Mouse (Mus musculus) v-Abl transformed pro-B cells (cell line): ENCODE results near the gene Nup62.

Experiments
- in situ Hi-C, 2 experiments: fragments of 400-800 bp; cut with MboI; formaldehyde crosslinking; loops; one replicate each; pipeline ENCODE4 v1.15.1; 2025; ENCODE audit not compliant: unreplicated experiment in 2 of 2

Gene Nup62

GRCm38 (mm10) chr7:44815721-44816469 lies at the start of gene Nup62, which contains the start of gene Il4i1:
Gene Nup62, plus strand, starts transcription at chr7:44816088.
Gene Il4i1, plus strand, starts transcription at chr7:44816387.
- in situ Hi-C loops = loop anchor here in 1 of 2 experiments (5.0 kb wide), 1 partner anchor 59 kb away; no protein-coding TSS in a partner anchor

- in situ Hi-C loops = loop anchor here in 1 of 2 experiments (5.0 kb wide), 1 partner anchor 44 kb away; no protein-coding TSS in a partner anchor
Observed at GRCm38 (mm10) chr7:44768129-44768528, 47.8 kb upstream of the Nup62 start.

GRCm38 (mm10) chr7:44770046-44770578 lies 45.8 kb upstream of the Nup62 start:
- in situ Hi-C loops = no loop called here

- in situ Hi-C loops = no loop called here
Observed at GRCm38 (mm10) chr7:44772591-44773204, 43.2 kb upstream of the Nup62 start.

DNA sequence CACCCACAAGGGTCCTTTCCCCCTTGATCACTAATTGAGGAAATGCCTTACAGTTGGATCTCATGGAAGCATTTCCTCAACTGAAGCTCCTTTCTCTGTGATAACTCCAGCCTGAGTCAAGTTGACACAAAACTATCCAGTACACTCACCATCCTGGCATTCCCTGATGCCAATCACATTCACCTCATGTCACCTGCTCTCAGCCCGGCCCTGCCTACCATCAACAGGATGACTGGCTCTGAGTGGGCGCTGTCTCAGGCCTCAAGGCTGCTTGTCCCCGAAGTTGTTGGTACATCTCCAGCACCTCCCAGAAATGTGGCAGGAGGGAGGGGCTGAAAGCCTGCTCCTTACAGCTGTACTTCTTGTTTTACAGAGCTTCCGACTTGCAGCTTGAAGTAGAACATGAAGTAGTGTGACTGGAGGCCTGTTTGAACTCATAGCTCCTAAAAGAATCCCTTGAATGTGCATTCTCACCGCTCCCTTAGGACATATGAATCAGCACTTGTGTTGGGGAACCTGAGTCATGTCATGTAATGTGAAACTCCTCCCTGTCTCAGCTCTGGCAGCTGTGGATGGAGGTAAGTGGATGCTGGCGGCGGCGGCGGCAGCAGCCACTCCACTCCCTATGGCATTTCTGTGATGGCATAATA lies 38.9 kb upstream of the Nup62 start:
- in situ Hi-C loops = no loop called here

DNA sequence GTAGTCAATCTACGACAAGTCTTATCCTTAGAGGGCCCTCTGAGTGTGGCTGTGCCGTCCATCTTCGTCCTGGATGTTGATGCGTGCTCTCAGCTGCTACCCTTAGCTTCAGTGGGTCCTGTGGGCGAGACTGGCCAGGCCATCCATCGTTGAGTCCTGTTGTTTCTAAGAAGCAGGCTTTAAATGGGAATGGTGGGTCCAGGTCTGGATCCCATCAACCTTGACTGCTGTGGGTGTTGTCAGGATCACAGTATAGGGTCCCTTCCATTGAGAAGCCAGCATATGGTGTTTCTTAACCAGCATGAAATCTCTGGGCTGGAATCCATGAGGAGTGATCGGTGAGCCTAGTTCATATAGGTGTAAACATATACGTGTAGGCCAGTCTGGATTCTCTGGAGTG lies 35.8 kb upstream of the Nup62 start:
- in situ Hi-C loops = no loop called here

- in situ Hi-C loops = no loop called here
Observed at GRCm38 (mm10) chr7:44789531-44789930, 26.4 kb upstream of the Nup62 start.

- in situ Hi-C loops = no loop called here
Observed at GRCm38 (mm10) chr7:44790066-44790465, 25.8 kb upstream of the Nup62 start.

GRCm38 (mm10) chr7:44792781-44793180 lies 23.1 kb upstream of the Nup62 start:
- in situ Hi-C loops = no loop called here

- in situ Hi-C loops = no loop called here
Observed at GRCm38 (mm10) chr7:44808927-44809326, 7.0 kb upstream of the Nup62 start.

DNA sequence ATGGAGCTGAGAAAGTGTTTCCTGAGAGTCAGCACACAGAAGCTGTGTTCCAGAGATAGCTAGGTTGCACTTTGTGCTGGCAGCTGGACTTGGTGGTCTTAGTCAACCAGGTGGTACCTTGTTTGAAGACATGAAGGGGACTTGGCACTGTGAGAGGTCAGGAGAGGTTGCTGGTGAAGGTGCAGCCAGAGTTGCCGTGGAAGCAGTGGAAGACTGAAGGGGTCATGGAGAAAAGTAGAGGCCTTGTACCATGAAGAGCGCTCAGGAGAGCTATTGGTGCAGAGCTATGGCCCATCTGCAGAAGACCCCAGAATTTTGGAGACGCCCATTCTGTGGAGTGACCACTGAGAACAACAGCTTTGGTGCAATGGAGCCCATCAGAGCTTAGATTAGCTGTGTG lies 6.4 kb upstream of the Nup62 start:
- in situ Hi-C loops = no loop called here

DNA sequence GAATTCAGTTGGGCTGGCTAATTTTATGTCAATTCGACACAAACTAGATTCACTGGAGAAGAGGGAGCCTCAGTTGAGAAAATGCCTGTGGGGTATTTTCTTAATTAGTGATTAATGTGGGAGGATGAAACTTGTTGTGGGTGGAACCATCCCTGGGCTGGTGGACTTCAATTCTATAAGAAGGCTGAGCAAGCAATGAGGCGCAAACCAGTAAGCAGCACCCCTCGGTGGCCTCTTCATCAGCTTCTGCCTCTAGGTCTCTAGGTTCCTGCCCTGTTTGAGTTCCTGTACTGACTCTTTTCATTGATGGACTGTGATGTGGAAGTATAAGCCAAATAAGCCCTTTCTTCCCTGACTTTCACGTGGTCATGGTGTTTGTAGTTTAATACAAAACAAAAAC lies 5.5 kb upstream of the Nup62 start:
- in situ Hi-C loops = loop anchor here in 1 of 2 experiments (5.0 kb wide), 1 partner anchor 43 kb away; no protein-coding TSS in a partner anchor

GRCm38 (mm10) chr7:44810819-44811557 lies 4.9 kb upstream of the Nup62 start:
- in situ Hi-C loops = loop anchor here in 1 of 2 experiments (5.0 kb wide), 1 partner anchor 44 kb away; no protein-coding TSS in a partner anchor

DNA sequence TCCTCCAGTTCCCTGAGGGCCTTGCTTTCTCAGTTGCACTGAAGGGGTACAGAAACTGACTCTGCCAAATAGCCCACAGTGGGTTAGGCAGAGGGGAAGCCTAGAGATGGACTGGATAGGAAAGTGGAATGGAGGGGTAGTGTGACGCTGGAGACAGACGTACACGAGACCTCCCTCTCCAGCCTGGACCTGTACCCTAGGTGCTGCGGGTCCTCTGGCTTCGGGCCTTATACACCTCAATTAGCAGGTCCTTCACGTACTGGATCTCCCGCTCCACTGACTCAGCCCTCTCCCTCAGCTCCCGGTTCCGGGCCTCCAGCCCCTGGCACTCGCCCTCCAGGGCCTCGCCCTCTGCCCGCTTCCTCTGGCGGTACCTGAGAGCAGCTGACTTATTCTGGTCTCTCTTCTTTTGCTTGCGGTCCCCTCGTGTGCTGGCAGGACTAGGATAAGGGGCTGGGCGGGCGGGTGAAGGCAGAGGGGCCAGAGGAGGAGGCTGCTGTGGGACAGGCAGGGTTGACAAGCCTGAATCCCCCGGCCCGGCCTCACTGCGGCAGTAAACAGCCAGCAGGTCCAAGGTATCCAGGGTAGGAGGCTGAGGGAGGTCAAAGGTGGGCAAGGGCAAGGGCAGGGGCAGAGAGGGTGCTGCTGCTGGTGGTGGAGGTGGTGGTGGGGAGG lies 3.1 kb upstream of the Nup62 start:
- in situ Hi-C loops = loop anchor here in 1 of 2 experiments (5.0 kb wide), 1 partner anchor 45 kb away; no protein-coding TSS in a partner anchor

- in situ Hi-C loops = loop anchor here in 1 of 2 experiments (5.0 kb wide), 1 partner anchor 47 kb away; no protein-coding TSS in a partner anchor
Observed at GRCm38 (mm10) chr7:44813985-44814384, 1.9 kb upstream of the Nup62 start.

- in situ Hi-C loops = loop anchor here in 1 of 2 experiments (5.0 kb wide), 1 partner anchor 47 kb away; no protein-coding TSS in a partner anchor
Observed at GRCm38 (mm10) chr7:44814423-44814822, 1.5 kb upstream of the Nup62 start.

DNA sequence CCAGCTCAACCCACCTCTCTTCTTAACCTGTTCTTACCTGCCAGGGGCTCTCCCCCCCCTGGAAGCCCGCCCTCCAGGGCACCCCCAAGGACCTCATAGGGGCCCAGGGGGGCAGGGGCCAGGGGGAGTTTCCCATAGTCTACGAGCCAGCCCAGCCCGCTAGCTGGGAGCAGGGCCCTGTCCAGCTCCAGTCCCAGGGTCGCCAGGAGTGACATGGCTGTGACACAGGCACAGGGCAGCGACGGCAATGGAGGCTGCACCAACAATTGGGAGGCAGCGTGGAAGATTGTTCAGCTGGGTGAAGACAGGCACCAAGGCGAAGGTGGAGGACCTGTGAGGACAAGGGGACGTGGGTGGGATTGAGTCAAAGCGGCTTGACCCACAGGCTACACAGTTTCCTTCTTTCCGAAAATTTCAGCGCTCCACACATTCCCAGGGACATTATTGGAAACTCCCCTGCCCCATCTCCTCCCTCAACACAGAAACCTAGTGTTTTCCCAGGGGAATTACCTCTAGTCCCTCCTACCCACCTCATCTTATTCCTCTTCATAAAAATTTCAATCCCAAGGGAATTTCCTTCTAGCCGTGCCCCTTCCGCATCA lies 835 bp upstream of the Nup62 start:
- in situ Hi-C loops = loop anchor here (5.0 kb wide), 2 partner anchors 48 to 58 kb away; no protein-coding TSS in a partner anchor

DNA sequence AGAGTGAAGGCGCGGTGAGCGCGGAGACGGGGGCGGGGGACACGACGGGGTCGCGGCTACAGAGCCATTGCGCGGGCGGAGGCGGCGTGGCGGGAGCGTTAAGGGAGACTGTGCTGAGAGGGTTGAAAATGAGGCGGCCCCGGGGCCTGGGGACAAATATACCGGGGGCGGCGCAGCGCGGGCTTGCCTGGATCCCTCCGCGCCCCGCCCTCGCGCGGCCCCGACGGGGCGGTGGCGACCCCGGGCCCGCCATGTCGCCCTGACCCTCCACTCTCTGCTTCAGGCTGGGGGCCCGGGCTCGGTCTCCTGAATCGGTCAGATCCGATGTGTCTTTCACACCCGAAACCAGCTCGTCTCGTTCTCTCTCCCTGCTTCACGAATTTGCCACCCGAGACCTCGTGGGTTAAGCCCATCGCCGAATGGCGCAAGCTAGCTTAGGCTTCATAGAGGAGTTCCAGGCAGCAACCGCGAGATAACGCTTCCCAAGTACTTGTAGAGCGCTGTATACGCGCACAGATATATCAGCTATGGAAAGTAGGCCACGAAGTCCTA lies 658 bp downstream of the Nup62 start, which contains the start of gene Atf5:
Gene Atf5 (minus strand): TSS at position 189 of the 552 bp plus-strand sequence.
- in situ Hi-C loops = loop anchor here in 1 of 2 experiments (5.0 kb wide), 1 partner anchor 59 kb away; no protein-coding TSS in a partner anchor
